Comparison of ENCODE assay signal across 19 mouse cellular contexts in the genomic region with DNA sequence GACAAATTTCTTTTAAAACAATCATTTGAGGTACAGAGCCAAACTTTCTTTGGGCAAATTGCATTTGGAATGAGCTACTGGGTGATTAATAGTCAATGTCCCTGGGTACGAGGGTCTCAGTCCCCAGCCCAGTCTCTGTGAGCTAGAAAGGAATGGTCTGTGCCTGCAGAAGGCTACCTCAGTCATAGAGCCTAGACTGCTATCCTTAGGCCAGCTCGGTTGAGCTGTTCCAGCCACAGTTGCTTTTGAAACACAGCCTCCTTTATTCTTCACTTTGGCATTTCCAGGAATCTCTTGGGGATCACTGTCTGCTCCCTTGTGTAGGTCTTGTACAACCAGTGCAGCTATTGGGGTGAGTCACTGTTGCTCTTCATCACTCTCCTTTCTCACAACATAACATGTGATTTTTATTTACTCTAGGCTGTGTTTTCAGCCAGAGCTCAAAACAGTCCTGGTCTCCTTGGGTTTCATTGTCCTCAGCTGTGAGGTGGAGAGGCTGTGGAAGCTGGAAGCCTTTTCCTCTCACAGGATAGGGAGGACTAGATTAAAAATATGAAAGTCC.
A peak's percentile ranks its signal among the peaks of the same experiment; 100 is the strongest.
DNase-seq lines count a peak whose midpoint lies in the region; ATAC-seq lines count a peak whose summit lies in the region.
"Had no signal": no experiment of that assay in that cellular context is flagged by ENCODE, and none has a peak within 500 bp of the region (broad histone marks: within the 10 kb centered on the region; RNA-seq: fewer than 3 reads in every experiment).

No protein-coding gene starts in this region.

- H3K9me3 ChIP-seq in heart, embryonic 12.5 days (replicated peaks) = no peaks in the 10 kb centered on the region
- H3K9me3 ChIP-seq in heart, embryonic 16.5 days (replicated peaks; ENCODE audit: control insufficient read depth, low read length) = no peaks in the 10 kb centered on the region
- H3K9me3 ChIP-seq: forebrain, embryonic 10.5 days; hindbrain, embryonic 10.5 days; liver, embryonic 13.5 days; midbrain, embryonic 12.5 days; neural tube, embryonic 12.5 days had no signal

- no peak for ATAC-seq in heart, embryonic 12.5 days (ENCODE audit: insufficient number of reproducible peaks, low FRiP score)
- ATAC-seq in heart, embryonic 16.5 days (replicated peaks; ENCODE audit: extremely low read depth, insufficient read depth, low FRiP score) = 0 out of 2 replicates have a peak, but pooled peaks have one; percentile 14
- ATAC-seq: intestine, postnatal 0 days had no signal

- peaks cover 9% of the 10 kb centered on the region; the same call in 1 of the 2 replicates for H3K36me3 ChIP-seq in heart, embryonic 12.5 days
- H3K36me3 ChIP-seq in heart, embryonic 16.5 days (ENCODE audit: control insufficient read depth, insufficient read depth) = no peaks in the 10 kb centered on the region
- H3K36me3 ChIP-seq: liver, embryonic 13.5 days had no signal

- peak; percentile 29 for DNase-seq in adrenal gland, postnatal 14 days
- no peak for DNase-seq in adrenal gland, postnatal 4 days (ENCODE audit: low spot score in 2 of 2)
- DNase-seq in heart, adult 8-10 months (ENCODE audit: low spot score) = peak; percentile 61
- DNase-seq in Muller cell, postnatal 12 days (ENCODE audit: inconsistent ontology term) = peak; percentile 77
- no peak for DNase-seq in spleen, adult 12 weeks (ENCODE audit: low spot score)
- DNase-seq in cerebellum, postnatal 14 days = no peak
- DNase-seq: cerebellum, adult 2 months; kidney, postnatal 10 days; liver, embryonic 13.5 days; lung, postnatal 36 days; spleen, adult 18-20 months; thymus, postnatal 14 days had no signal

- WGBS in heart, embryonic 12.5 days = 45% methylated on average over 2 of the region's 2 CpGs
- 47% methylated on average over 2 of the region's 2 CpGs for WGBS in heart, embryonic 16.5 days

- no peak overlapping the region for H3K4me2 ChIP-seq in heart, embryonic 12.5 days
- H3K4me2 ChIP-seq in heart, embryonic 16.5 days (ENCODE audit: low read depth, low read length) = no peak overlapping the region
- H3K4me2 ChIP-seq: liver, embryonic 13.5 days; midbrain, embryonic 12.5 days; neural tube, embryonic 12.5 days had no signal

- no peak overlapping the region for H3K9ac ChIP-seq in heart, embryonic 12.5 days
- H3K9ac ChIP-seq in heart, embryonic 16.5 days (ENCODE audit: low read length) = no peak overlapping the region
- H3K9ac ChIP-seq: liver, embryonic 13.5 days; midbrain, embryonic 12.5 days; neural tube, embryonic 12.5 days had no signal

- H3K4me3 ChIP-seq in heart, embryonic 12.5 days = no peak overlapping the region
- no peak overlapping the region for H3K4me3 ChIP-seq in heart, embryonic 16.5 days (ENCODE audit: low read length)
- H3K4me3 ChIP-seq: forebrain, embryonic 10.5 days; hindbrain, embryonic 10.5 days; liver, embryonic 13.5 days; midbrain, embryonic 12.5 days; neural tube, embryonic 12.5 days had no signal

- no peak overlapping the region for H3K27ac ChIP-seq in heart, embryonic 12.5 days (ENCODE audit: poor library complexity, severe bottlenecking)
- 0 out of 2 replicates have a peak overlapping the region, but pooled peaks have one; percentile 36 for H3K27ac ChIP-seq in heart, embryonic 16.5 days (ENCODE audit: low read length)
- H3K27ac ChIP-seq: forebrain, embryonic 10.5 days; hindbrain, embryonic 10.5 days; liver, embryonic 13.5 days; midbrain, embryonic 12.5 days; neural tube, embryonic 12.5 days had no signal

- no peaks in the 10 kb centered on the region for H3K27me3 ChIP-seq in heart, embryonic 12.5 days (replicated peaks)
- no peaks in the 10 kb centered on the region for H3K27me3 ChIP-seq in heart, embryonic 16.5 days (ENCODE audit: control insufficient read depth, insufficient read depth, low read length)
- H3K27me3 ChIP-seq: liver, embryonic 13.5 days; midbrain, embryonic 12.5 days; neural tube, embryonic 12.5 days had no signal

- no peaks in the 10 kb centered on the region for H3K4me1 ChIP-seq in heart, embryonic 12.5 days (replicated peaks)
- no peaks in the 10 kb centered on the region for H3K4me1 ChIP-seq in heart, embryonic 16.5 days (ENCODE audit: control insufficient read depth, insufficient read depth, low read length)
- H3K4me1 ChIP-seq: liver, embryonic 13.5 days; midbrain, embryonic 12.5 days; neural tube, embryonic 12.5 days had no signal

Comparison
In these comparisons a context has a peak if more than half of its experiments do, and no peak if none do; other contexts are left out.
1. DNase-seq: peak in adrenal gland, postnatal 14 days (single experiment), heart, adult 8-10 months (single experiment) and Muller cell, postnatal 12 days (single experiment); none in adrenal gland, postnatal 4 days (0 of 2), spleen, adult 12 weeks (single experiment) and cerebellum, postnatal 14 days (0 of 2).